Mouse (Mus musculus): ENCODE measurements around the gene Rbm6. TPM values are rescaled to one million over a fixed set of nuclear protein-coding genes. Genes with fewer than 3 reads are reported as not detected.

Rbm6 gene
- polyA plus RNA-seq, 1 experiment: 32.1 TPM

GRCm38 (mm10) chr9:107746679-107747078 is 126.4 kb downstream of the Rbm6 start:
- Histone ChIP-seq H3K27ac (ENCODE audit: control insufficient read depth, insufficient read depth, low read length) (no peak overlapping the region), H3K4me1 (replicated peaks; ENCODE audit: control insufficient read depth, insufficient read depth, low read length) (no peaks in the 10 kb centered on the region), H3K36me3 (ENCODE audit: control insufficient read depth, insufficient read depth, low read length) (peaks cover 99% of the 10 kb centered on the region), H3K27me3 (ENCODE audit: control insufficient read depth, insufficient read depth, low read length) (no peaks in the 10 kb centered on the region), H3K4me3 (ENCODE audit: control insufficient read depth, insufficient read depth, low read length) (no peak overlapping the region)
- DNase-seq: no peak
- 94% methylated on average over 3 of the region's 3 CpGs for WGBS
- TF ChIP-seq CTCF (IDR thresholded peaks at IDR 0.05; ENCODE audit: borderline replicate concordance, control insufficient read depth, extremely low read depth, insufficient read depth, low read length, poor library complexity) (no peak), POLR2A (IDR thresholded peaks at IDR 0.05; ENCODE audit: control insufficient read depth, extremely low read depth, insufficient read depth, low read length, poor library complexity) (no peak)

- Histone ChIP-seq H3K4me3 (ENCODE audit: control insufficient read depth, insufficient read depth, low read length) (no peak overlapping the region), H3K4me1 (replicated peaks; ENCODE audit: control insufficient read depth, insufficient read depth, low read length) (no peaks in the 10 kb centered on the region), H3K36me3 (ENCODE audit: control insufficient read depth, insufficient read depth, low read length) (peaks cover 98% of the 10 kb centered on the region), H3K27ac (ENCODE audit: control insufficient read depth, insufficient read depth, low read length) (no peak overlapping the region), H3K27me3 (ENCODE audit: control insufficient read depth, insufficient read depth, low read length) (no peaks in the 10 kb centered on the region)
- no peak for DNase-seq
- TF ChIP-seq CTCF (IDR thresholded peaks at IDR 0.05; ENCODE audit: borderline replicate concordance, control insufficient read depth, extremely low read depth, insufficient read depth, low read length, poor library complexity) (no peak), POLR2A (IDR thresholded peaks at IDR 0.05; ENCODE audit: control insufficient read depth, extremely low read depth, insufficient read depth, low read length, poor library complexity) (no peak)
- WGBS: 94% methylated on average over 6 of the region's 6 CpGs
Observed at GRCm38 (mm10) chr9:107744061-107744460, 129.0 kb downstream of the Rbm6 start.

- Histone ChIP-seq H3K4me1 (replicated peaks; ENCODE audit: control insufficient read depth, insufficient read depth, low read length) (peaks cover 28% of the 10 kb centered on the region), H3K4me3 (ENCODE audit: control insufficient read depth, insufficient read depth, low read length) (no peak overlapping the region), H3K36me3 (ENCODE audit: control insufficient read depth, insufficient read depth, low read length) (peaks cover 46% of the 10 kb centered on the region), H3K27me3 (ENCODE audit: control insufficient read depth, insufficient read depth, low read length) (no peaks in the 10 kb centered on the region), H3K27ac (ENCODE audit: control insufficient read depth, insufficient read depth, low read length) (no peak overlapping the region)
- DNase-seq: peak; percentile 52
- TF ChIP-seq CTCF (IDR thresholded peaks at IDR 0.05; ENCODE audit: borderline replicate concordance, control insufficient read depth, extremely low read depth, insufficient read depth, low read length, poor library complexity) (peak; percentile 81; the same call in 1 of the 2 replicates), POLR2A (IDR thresholded peaks at IDR 0.05; ENCODE audit: control insufficient read depth, extremely low read depth, insufficient read depth, low read length, poor library complexity) (no peak)
- WGBS: 91% methylated on average over 4 of the region's 4 CpGs
Observed at GRCm38 (mm10) chr9:107738841-107739202, 134.2 kb downstream of the Rbm6 start.

- no peak overlapping the region for H3K27ac ChIP-seq (ENCODE audit: control insufficient read depth, insufficient read depth, low read length)
- DNase-seq: peak; percentile 89
- peaks cover 28% of the 10 kb centered on the region for H3K4me1 ChIP-seq (replicated peaks; ENCODE audit: control insufficient read depth, insufficient read depth, low read length)
- peak; percentile 74; the same call in 1 of the 2 replicates for TF ChIP-seq CTCF (IDR thresholded peaks at IDR 0.05; ENCODE audit: borderline replicate concordance, control insufficient read depth, extremely low read depth, insufficient read depth, low read length, poor library complexity)
- no peak for TF ChIP-seq POLR2A (IDR thresholded peaks at IDR 0.05; ENCODE audit: control insufficient read depth, extremely low read depth, insufficient read depth, low read length, poor library complexity)
- H3K27me3 ChIP-seq (ENCODE audit: control insufficient read depth, insufficient read depth, low read length): no peaks in the 10 kb centered on the region
- WGBS: 26% methylated on average over 7 of the region's 7 CpGs
- no peak overlapping the region for H3K4me3 ChIP-seq (ENCODE audit: control insufficient read depth, insufficient read depth, low read length)
- H3K36me3 ChIP-seq (ENCODE audit: control insufficient read depth, insufficient read depth, low read length): peaks cover 40% of the 10 kb centered on the region
Observed at GRCm38 (mm10) chr9:107738020-107738840, 134.8 kb downstream of the Rbm6 start.

GRCm38 (mm10) chr9:107736185-107736485 is 136.9 kb downstream of the Rbm6 start:
- no peak overlapping the region for H3K27ac ChIP-seq (ENCODE audit: control insufficient read depth, insufficient read depth, low read length)
- peaks cover 28% of the 10 kb centered on the region for H3K4me1 ChIP-seq (replicated peaks; ENCODE audit: control insufficient read depth, insufficient read depth, low read length)
- TF ChIP-seq CTCF (IDR thresholded peaks at IDR 0.05; ENCODE audit: borderline replicate concordance, control insufficient read depth, extremely low read depth, insufficient read depth, low read length, poor library complexity): 0 out of 2 replicates have a peak, but pooled peaks have one; percentile 33
- no peak for TF ChIP-seq POLR2A (IDR thresholded peaks at IDR 0.05; ENCODE audit: control insufficient read depth, extremely low read depth, insufficient read depth, low read length, poor library complexity)
- H3K4me3 ChIP-seq (ENCODE audit: control insufficient read depth, insufficient read depth, low read length): peak overlapping the region; percentile 13
- peak; percentile 63 for DNase-seq
- WGBS: 0% methylated on average over 7 of the region's 7 CpGs
- no peaks in the 10 kb centered on the region for H3K27me3 ChIP-seq (ENCODE audit: control insufficient read depth, insufficient read depth, low read length)
- peaks cover 19% of the 10 kb centered on the region for H3K36me3 ChIP-seq (ENCODE audit: control insufficient read depth, insufficient read depth, low read length)

- Histone ChIP-seq H3K4me3 (ENCODE audit: control insufficient read depth, insufficient read depth, low read length) (peak overlapping the region; percentile 13), H3K4me1 (replicated peaks; ENCODE audit: control insufficient read depth, insufficient read depth, low read length) (peaks cover 28% of the 10 kb centered on the region), H3K27ac (ENCODE audit: control insufficient read depth, insufficient read depth, low read length) (peak overlapping the region; percentile 58), H3K27me3 (ENCODE audit: control insufficient read depth, insufficient read depth, low read length) (no peaks in the 10 kb centered on the region), H3K36me3 (ENCODE audit: control insufficient read depth, insufficient read depth, low read length) (peaks cover 14% of the 10 kb centered on the region)
- DNase-seq: peak; percentile 63
- TF ChIP-seq POLR2A (IDR thresholded peaks at IDR 0.05; ENCODE audit: control insufficient read depth, extremely low read depth, insufficient read depth, low read length, poor library complexity): no peak
- 0 out of 2 replicates have a peak, but pooled peaks have one; percentile 29 for TF ChIP-seq CTCF (IDR thresholded peaks at IDR 0.05; ENCODE audit: borderline replicate concordance, control insufficient read depth, extremely low read depth, insufficient read depth, low read length, poor library complexity)
- WGBS: 8% methylated on average over 16 of the region's 17 CpGs
Observed at GRCm38 (mm10) chr9:107735356-107736184, 137.5 kb downstream of the Rbm6 start.

All from thymus, adult 2 months (tissue).